Mouse (Mus musculus): ENCODE measurements around the gene 4930432K21Rik. TPM values are rescaled to one million over a fixed set of nuclear protein-coding genes. Genes with fewer than 3 reads are reported as not detected.

The 4930432K21Rik gene
- polyA plus RNA-seq, 1 experiment from 2014 or later: 1.6 TPM

- Histone ChIP-seq H3K9me3 (ENCODE audit: control insufficient read depth, low read length) (no peaks in the 10 kb centered on the region), H3K4me2 (ENCODE audit: low read depth, low read length) (no peak overlapping the region), H3K4me3 (ENCODE audit: low read depth, low read length) (no peak overlapping the region), H3K4me1 (ENCODE audit: control insufficient read depth, insufficient read depth, low read length) (peaks cover 11% of the 10 kb centered on the region), H3K9ac (replicated peaks; ENCODE audit: low read depth, low read length) (no peak overlapping the region), H3K27me3 (ENCODE audit: control insufficient read depth, insufficient read depth, low read length) (no peaks in the 10 kb centered on the region), H3K36me3 (ENCODE audit: control insufficient read depth, insufficient read depth, low read length) (no peaks in the 10 kb centered on the region), H3K27ac (ENCODE audit: low read depth, low read length) (no peak overlapping the region)
- no peak for ATAC-seq (ENCODE audit: low read depth)
- 83% methylated on average over 5 of the region's 5 CpGs for WGBS
These were observed 45.7 kb downstream of the 4930432K21Rik start for GRCm38 (mm10) chr8:84193566-84193965.

GRCm38 (mm10) chr8:84194224-84194743 lies 46.5 kb downstream of the 4930432K21Rik start:
- no peaks in the 10 kb centered on the region for H3K9me3 ChIP-seq (ENCODE audit: control insufficient read depth, low read length)
- no peak overlapping the region for H3K4me2 ChIP-seq (ENCODE audit: low read depth, low read length)
- H3K27ac ChIP-seq (ENCODE audit: low read depth, low read length): no peak overlapping the region
- H3K4me3 ChIP-seq (ENCODE audit: low read depth, low read length): no peak overlapping the region
- H3K27me3 ChIP-seq (ENCODE audit: control insufficient read depth, insufficient read depth, low read length): no peaks in the 10 kb centered on the region
- WGBS: 70% methylated on average over 3 of the region's 3 CpGs
- H3K4me1 ChIP-seq (ENCODE audit: control insufficient read depth, insufficient read depth, low read length): peaks cover 14% of the 10 kb centered on the region
- no peaks in the 10 kb centered on the region for H3K36me3 ChIP-seq (ENCODE audit: control insufficient read depth, insufficient read depth, low read length)
- no peak for ATAC-seq (ENCODE audit: low read depth)
- no peak overlapping the region for H3K9ac ChIP-seq (replicated peaks; ENCODE audit: low read depth, low read length)

- no peaks in the 10 kb centered on the region for H3K9me3 ChIP-seq (ENCODE audit: control insufficient read depth, low read length)
- H3K4me2 ChIP-seq (ENCODE audit: low read depth, low read length): peak overlapping the region; percentile 64
- H3K9ac ChIP-seq (replicated peaks; ENCODE audit: low read depth, low read length): peak overlapping the region; percentile 1; the same call in 1 of the 2 replicates
- H3K27me3 ChIP-seq (ENCODE audit: control insufficient read depth, insufficient read depth, low read length): no peaks in the 10 kb centered on the region
- peak overlapping the region; percentile 88 for H3K27ac ChIP-seq (ENCODE audit: low read depth, low read length)
- 3% methylated on average over 42 of the region's 43 CpGs for WGBS
- no peaks in the 10 kb centered on the region for H3K36me3 ChIP-seq (ENCODE audit: control insufficient read depth, insufficient read depth, low read length)
- ATAC-seq (ENCODE audit: low read depth): peak; percentile 29
- H3K4me1 ChIP-seq (ENCODE audit: control insufficient read depth, insufficient read depth, low read length): peaks cover 14% of the 10 kb centered on the region
- H3K4me3 ChIP-seq (ENCODE audit: low read depth, low read length): peak overlapping the region; percentile 34
These were observed 49.5 kb downstream of the 4930432K21Rik start for GRCm38 (mm10) chr8:84197141-84197921.

GRCm38 (mm10) chr8:84197922-84198774 lies 50.3 kb downstream of the 4930432K21Rik start:
- H3K4me2 ChIP-seq (ENCODE audit: low read depth, low read length): peak overlapping the region; percentile 64
- no peaks in the 10 kb centered on the region for H3K27me3 ChIP-seq (ENCODE audit: control insufficient read depth, insufficient read depth, low read length)
- peak overlapping the region; percentile 46 for H3K9ac ChIP-seq (replicated peaks; ENCODE audit: low read depth, low read length)
- H3K4me3 ChIP-seq (ENCODE audit: low read depth, low read length): peak overlapping the region; percentile 34
- WGBS: 3% methylated on average over 29 of the region's 30 CpGs
- peaks cover 14% of the 10 kb centered on the region for H3K4me1 ChIP-seq (ENCODE audit: control insufficient read depth, insufficient read depth, low read length)
- no peaks in the 10 kb centered on the region for H3K36me3 ChIP-seq (ENCODE audit: control insufficient read depth, insufficient read depth, low read length)
- no peaks in the 10 kb centered on the region for H3K9me3 ChIP-seq (ENCODE audit: control insufficient read depth, low read length)
- peak overlapping the region; percentile 88 for H3K27ac ChIP-seq (ENCODE audit: low read depth, low read length)
- peak; percentile 75 for ATAC-seq (ENCODE audit: low read depth)

- H3K4me3 ChIP-seq (ENCODE audit: low read depth, low read length): no peak overlapping the region
- H3K9me3 ChIP-seq (ENCODE audit: control insufficient read depth, low read length): no peaks in the 10 kb centered on the region
- no peak overlapping the region for H3K4me2 ChIP-seq (ENCODE audit: low read depth, low read length)
- peaks cover 14% of the 10 kb centered on the region for H3K4me1 ChIP-seq (ENCODE audit: control insufficient read depth, insufficient read depth, low read length)
- no peaks in the 10 kb centered on the region for H3K27me3 ChIP-seq (ENCODE audit: control insufficient read depth, insufficient read depth, low read length)
- WGBS: 19% methylated on average over 4 of the region's 4 CpGs
- no peak overlapping the region for H3K9ac ChIP-seq (replicated peaks; ENCODE audit: low read depth, low read length)
- H3K36me3 ChIP-seq (ENCODE audit: control insufficient read depth, insufficient read depth, low read length): no peaks in the 10 kb centered on the region
- ATAC-seq (ENCODE audit: low read depth): no peak
- peak overlapping the region; percentile 88; the same call in 1 of the 2 replicates for H3K27ac ChIP-seq (ENCODE audit: low read depth, low read length)
These were observed 51.0 kb downstream of the 4930432K21Rik start for GRCm38 (mm10) chr8:84198871-84199270.

- Histone ChIP-seq H3K27me3 (ENCODE audit: control insufficient read depth, insufficient read depth, low read length) (no peaks in the 10 kb centered on the region), H3K36me3 (ENCODE audit: control insufficient read depth, insufficient read depth, low read length) (no peaks in the 10 kb centered on the region), H3K9me3 (ENCODE audit: control insufficient read depth, low read length) (no peaks in the 10 kb centered on the region), H3K9ac (replicated peaks; ENCODE audit: low read depth, low read length) (no peak overlapping the region), H3K4me3 (ENCODE audit: low read depth, low read length) (no peak overlapping the region), H3K4me1 (ENCODE audit: control insufficient read depth, insufficient read depth, low read length) (peaks cover 14% of the 10 kb centered on the region), H3K4me2 (ENCODE audit: low read depth, low read length) (no peak overlapping the region), H3K27ac (ENCODE audit: low read depth, low read length) (peak overlapping the region; percentile 66)
- no peak for ATAC-seq (ENCODE audit: low read depth)
- 58% methylated on average over 11 of the region's 11 CpGs for WGBS
These were observed 51.7 kb downstream of the 4930432K21Rik start for GRCm38 (mm10) chr8:84199348-84200125.

GRCm38 (mm10) chr8:84200126-84200555 lies 52.3 kb downstream of the 4930432K21Rik start:
- no peak overlapping the region for H3K9ac ChIP-seq (replicated peaks; ENCODE audit: low read depth, low read length)
- no peaks in the 10 kb centered on the region for H3K36me3 ChIP-seq (ENCODE audit: control insufficient read depth, insufficient read depth, low read length)
- peak overlapping the region; percentile 66 for H3K27ac ChIP-seq (ENCODE audit: low read depth, low read length)
- no peaks in the 10 kb centered on the region for H3K27me3 ChIP-seq (ENCODE audit: control insufficient read depth, insufficient read depth, low read length)
- no peaks in the 10 kb centered on the region for H3K9me3 ChIP-seq (ENCODE audit: control insufficient read depth, low read length)
- ATAC-seq (ENCODE audit: low read depth): no peak
- H3K4me1 ChIP-seq (ENCODE audit: control insufficient read depth, insufficient read depth, low read length): peaks cover 14% of the 10 kb centered on the region
- 17% methylated on average over 8 of the region's 8 CpGs for WGBS
- H3K4me3 ChIP-seq (ENCODE audit: low read depth, low read length): peak overlapping the region; percentile 35; the same call in 1 of the 2 replicates
- peak overlapping the region; percentile 60 for H3K4me2 ChIP-seq (ENCODE audit: low read depth, low read length)

- Histone ChIP-seq H3K4me1 (ENCODE audit: control insufficient read depth, insufficient read depth, low read length) (peaks cover 14% of the 10 kb centered on the region), H3K27me3 (ENCODE audit: control insufficient read depth, insufficient read depth, low read length) (no peaks in the 10 kb centered on the region), H3K4me2 (ENCODE audit: low read depth, low read length) (peak overlapping the region; percentile 60), H3K9me3 (ENCODE audit: control insufficient read depth, low read length) (no peaks in the 10 kb centered on the region), H3K27ac (ENCODE audit: low read depth, low read length) (peak overlapping the region; percentile 66), H3K4me3 (ENCODE audit: low read depth, low read length) (peak overlapping the region; percentile 35), H3K9ac (replicated peaks; ENCODE audit: low read depth, low read length) (peak overlapping the region; percentile 60), H3K36me3 (ENCODE audit: control insufficient read depth, insufficient read depth, low read length) (no peaks in the 10 kb centered on the region)
- ATAC-seq (ENCODE audit: low read depth): no peak
- WGBS: 10% methylated on average over 36 of the region's 70 CpGs
These were observed 53.1 kb downstream of the 4930432K21Rik start for GRCm38 (mm10) chr8:84200652-84201544.

All from neural tube, embryonic 14.5 days (tissue).